Mouse (Mus musculus): ENCODE measurements around the gene Xpnpep2. TPM values are rescaled to one million over a fixed set of nuclear protein-coding genes. Genes with fewer than 3 reads are reported as not detected.
A peak's percentile ranks its signal among the peaks of the same experiment; 100 is the strongest.

The Xpnpep2 gene
- polyA plus RNA-seq, 1 experiment from 2014 or later, result 0.29 TPM

DNA sequence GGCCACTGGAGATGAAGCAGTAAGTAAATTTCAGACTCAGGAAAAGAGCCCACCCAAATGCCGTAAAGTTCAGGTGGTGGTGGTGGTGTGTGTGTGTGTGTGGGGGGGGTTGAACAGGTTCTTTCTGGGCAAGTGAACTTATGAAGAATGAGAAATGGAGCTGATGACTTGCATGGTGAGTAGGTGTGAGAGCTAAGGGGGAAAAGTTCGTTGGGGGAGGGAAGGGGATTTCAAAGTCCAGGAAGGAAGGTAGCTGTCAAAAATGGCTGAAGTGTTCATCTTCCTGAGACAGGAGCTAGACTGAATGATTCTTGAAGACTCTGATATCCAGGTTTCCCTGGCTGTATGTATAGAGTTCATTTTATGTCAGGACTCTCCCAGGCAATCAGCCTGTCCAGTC is 38.7 kb downstream of the Xpnpep2 start:
- Histone ChIP-seq H3K9me3 (ENCODE audit: control insufficient read depth, low read length) (no peaks in the 10 kb centered on the region), H3K27me3 (replicated peaks; ENCODE audit: control insufficient read depth, insufficient read depth, low read length) (0 out of 2 replicates have a peak, but pooled peaks cover 2% of the 10 kb centered on the region), H3K36me3 (ENCODE audit: control insufficient read depth, insufficient read depth, low read length) (no peaks in the 10 kb centered on the region), H3K4me3 (ENCODE audit: low read depth, low read length) (peak overlapping the region; percentile 33), H3K27ac (ENCODE audit: low read depth, low read length) (no peak overlapping the region), H3K4me1 (replicated peaks; ENCODE audit: control insufficient read depth, insufficient read depth, low read length) (no peaks in the 10 kb centered on the region; the same call in 1 of the 2 replicates), H3K9ac (ENCODE audit: low read depth, low read length) (0 out of 2 replicates have a peak overlapping the region, but pooled peaks have one; percentile 20), H3K4me2 (peak overlapping the region; percentile 43)
- DNase-seq (ENCODE audit: low spot score) (no peak), ATAC-seq (replicated peaks; ENCODE audit: low FRiP score) (no peak)
- 55% methylated on average over 2 of the region's 2 CpGs for WGBS

DNA sequence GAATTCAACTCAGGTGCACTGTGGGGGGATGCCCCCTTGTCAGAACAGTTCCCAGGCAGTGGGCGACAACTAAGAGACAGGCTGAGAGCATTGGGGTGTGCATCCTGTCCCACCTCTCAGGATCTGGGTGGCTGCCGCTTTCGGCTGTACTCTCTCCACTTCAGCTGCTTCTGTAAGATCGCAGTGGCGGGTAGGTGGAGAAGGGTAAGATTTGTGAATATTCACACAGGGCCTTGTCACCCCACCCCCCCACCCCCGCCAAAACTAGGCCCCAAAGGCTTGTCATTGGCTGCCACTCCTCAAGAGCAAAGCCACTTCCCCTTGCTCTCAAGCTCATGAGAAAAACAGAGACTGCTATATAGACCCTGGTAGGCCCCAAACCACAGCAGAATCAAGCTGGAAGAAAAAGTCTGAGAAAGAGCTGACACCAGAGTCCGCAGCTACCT is 39.2 kb downstream of the Xpnpep2 start:
- Histone ChIP-seq H3K27ac (ENCODE audit: low read depth, low read length) (no peak overlapping the region), H3K4me3 (ENCODE audit: low read depth, low read length) (peak overlapping the region; percentile 21; the same call in 1 of the 2 replicates), H3K4me1 (replicated peaks; ENCODE audit: control insufficient read depth, insufficient read depth, low read length) (no peaks in the 10 kb centered on the region; the same call in 1 of the 2 replicates), H3K27me3 (replicated peaks; ENCODE audit: control insufficient read depth, insufficient read depth, low read length) (0 out of 2 replicates have a peak, but pooled peaks cover 2% of the 10 kb centered on the region), H3K9me3 (ENCODE audit: control insufficient read depth, low read length) (no peaks in the 10 kb centered on the region), H3K4me2 (peak overlapping the region; percentile 43), H3K9ac (ENCODE audit: low read depth, low read length) (no peak overlapping the region), H3K36me3 (ENCODE audit: control insufficient read depth, insufficient read depth, low read length) (no peaks in the 10 kb centered on the region)
- ATAC-seq (replicated peaks; ENCODE audit: low FRiP score) (no peak), DNase-seq (ENCODE audit: low spot score) (no peak)
- 55% methylated on average over 7 of the region's 7 CpGs for whole genome bisulfite sequencing

DNA sequence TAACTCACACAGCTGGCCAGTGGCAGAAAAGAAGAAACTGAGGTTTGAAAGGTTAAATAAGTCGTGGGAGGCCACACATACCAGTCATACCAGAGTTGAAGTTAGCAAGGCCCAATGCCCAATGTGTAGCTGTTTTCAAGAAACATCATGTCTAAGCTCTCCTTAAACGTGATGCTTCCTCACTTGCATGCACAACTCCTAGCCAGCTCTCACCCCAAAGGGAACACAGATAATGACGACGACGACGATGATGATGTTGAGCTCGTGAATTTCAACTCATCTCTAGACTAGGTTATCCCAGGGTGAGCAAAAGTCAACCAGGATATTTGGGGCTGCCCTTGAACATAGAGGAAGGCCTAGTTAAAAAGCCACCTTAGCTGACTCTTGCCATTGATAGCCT is 43.6 kb downstream of the Xpnpep2 start:
- Histone ChIP-seq H3K9me3 (ENCODE audit: control insufficient read depth, low read length) (no peaks in the 10 kb centered on the region), H3K27ac (ENCODE audit: low read depth, low read length) (no peak overlapping the region), H3K4me3 (ENCODE audit: low read depth, low read length) (no peak overlapping the region), H3K36me3 (ENCODE audit: control insufficient read depth, insufficient read depth, low read length) (no peaks in the 10 kb centered on the region), H3K27me3 (replicated peaks; ENCODE audit: control insufficient read depth, insufficient read depth, low read length) (0 out of 2 replicates have a peak, but pooled peaks cover 2% of the 10 kb centered on the region), H3K4me2 (no peak overlapping the region), H3K4me1 (replicated peaks; ENCODE audit: control insufficient read depth, insufficient read depth, low read length) (no peaks in the 10 kb centered on the region), H3K9ac (ENCODE audit: low read depth, low read length) (no peak overlapping the region)
- DNase-seq (ENCODE audit: low spot score) (no peak), ATAC-seq (replicated peaks; ENCODE audit: low FRiP score) (no peak)
- 55% methylated on average over 7 of the region's 7 CpGs for WGBS

GRCm38 (mm10) chrX:48153414-48153813 is 44.9 kb downstream of the Xpnpep2 start:
- Histone ChIP-seq H3K36me3 (ENCODE audit: control insufficient read depth, insufficient read depth, low read length) (no peaks in the 10 kb centered on the region), H3K4me2 (no peak overlapping the region), H3K27me3 (replicated peaks; ENCODE audit: control insufficient read depth, insufficient read depth, low read length) (0 out of 2 replicates have a peak, but pooled peaks cover 2% of the 10 kb centered on the region), H3K4me1 (replicated peaks; ENCODE audit: control insufficient read depth, insufficient read depth, low read length) (no peaks in the 10 kb centered on the region), H3K9me3 (ENCODE audit: control insufficient read depth, low read length) (no peaks in the 10 kb centered on the region), H3K4me3 (ENCODE audit: low read depth, low read length) (no peak overlapping the region), H3K27ac (ENCODE audit: low read depth, low read length) (no peak overlapping the region), H3K9ac (ENCODE audit: low read depth, low read length) (no peak overlapping the region)
- WGBS, result 51% methylated on average over 2 of the region's 2 CpGs
- DNase-seq (ENCODE audit: low spot score) (no peak), ATAC-seq (replicated peaks; ENCODE audit: low FRiP score) (peak; percentile 96)

DNA sequence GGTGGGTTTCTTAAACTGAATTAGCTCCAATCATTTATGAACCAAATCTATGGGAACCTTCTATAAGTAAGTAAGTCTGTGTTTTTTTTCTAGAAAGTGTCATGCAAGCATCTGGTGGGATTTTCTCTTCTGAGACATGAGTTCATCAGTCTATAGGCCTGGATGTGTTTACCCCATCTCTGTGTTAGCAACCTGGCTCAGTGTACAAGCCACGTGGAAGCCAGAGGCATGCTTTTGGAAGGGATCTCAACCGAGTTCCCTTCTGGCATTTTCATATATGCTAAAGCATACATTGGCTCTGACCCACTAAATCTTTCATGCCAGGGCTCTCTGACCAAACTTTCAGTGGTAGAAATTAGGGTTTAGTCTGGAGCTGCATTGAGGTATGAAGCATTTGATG is 45.4 kb downstream of the Xpnpep2 start:
- Histone ChIP-seq H3K4me1 (replicated peaks; ENCODE audit: control insufficient read depth, insufficient read depth, low read length) (no peaks in the 10 kb centered on the region), H3K9ac (ENCODE audit: low read depth, low read length) (no peak overlapping the region), H3K27me3 (replicated peaks; ENCODE audit: control insufficient read depth, insufficient read depth, low read length) (0 out of 2 replicates have a peak, but pooled peaks cover 2% of the 10 kb centered on the region), H3K9me3 (ENCODE audit: control insufficient read depth, low read length) (no peaks in the 10 kb centered on the region), H3K36me3 (ENCODE audit: control insufficient read depth, insufficient read depth, low read length) (no peaks in the 10 kb centered on the region), H3K4me2 (no peak overlapping the region), H3K27ac (ENCODE audit: low read depth, low read length) (no peak overlapping the region), H3K4me3 (ENCODE audit: low read depth, low read length) (no peak overlapping the region)
- WGBS, result 49% methylated on average over 2 of the region's 2 CpGs
- no peak for DNase-seq (ENCODE audit: low spot score)
- no peak for ATAC-seq (replicated peaks; ENCODE audit: low FRiP score)

- DNase-seq (ENCODE audit: low spot score), result no peak
- no peak overlapping the region for H3K27ac ChIP-seq (ENCODE audit: low read depth, low read length)
- no peak for ATAC-seq (replicated peaks; ENCODE audit: low FRiP score)
- H3K9me3 ChIP-seq (ENCODE audit: control insufficient read depth, low read length), result no peaks in the 10 kb centered on the region
- 85% methylated on average over 6 of the region's 6 CpGs for WGBS
- H3K9ac ChIP-seq (ENCODE audit: low read depth, low read length), result no peak overlapping the region
- H3K27me3 ChIP-seq (replicated peaks; ENCODE audit: control insufficient read depth, insufficient read depth, low read length), result 0 out of 2 replicates have a peak, but pooled peaks cover under 1% of the 10 kb centered on the region
- no peak overlapping the region for H3K4me3 ChIP-seq (ENCODE audit: low read depth, low read length)
- no peaks in the 10 kb centered on the region for H3K4me1 ChIP-seq (replicated peaks; ENCODE audit: control insufficient read depth, insufficient read depth, low read length)
- H3K4me2 ChIP-seq, result no peak overlapping the region
- H3K36me3 ChIP-seq (ENCODE audit: control insufficient read depth, insufficient read depth, low read length), result no peaks in the 10 kb centered on the region
Measured at GRCm38 (mm10) chrX:48155489-48155888, 47.0 kb downstream of the Xpnpep2 start.

- ATAC-seq (replicated peaks; ENCODE audit: low FRiP score), result no peak
- H3K27ac ChIP-seq (ENCODE audit: low read depth, low read length), result no peak overlapping the region
- no peaks in the 10 kb centered on the region for H3K4me1 ChIP-seq (replicated peaks; ENCODE audit: control insufficient read depth, insufficient read depth, low read length)
- H3K9me3 ChIP-seq (ENCODE audit: control insufficient read depth, low read length), result no peaks in the 10 kb centered on the region
- 80% methylated on average over 8 of the region's 8 CpGs for WGBS
- no peak overlapping the region for H3K4me3 ChIP-seq (ENCODE audit: low read depth, low read length)
- no peak overlapping the region for H3K9ac ChIP-seq (ENCODE audit: low read depth, low read length)
- H3K4me2 ChIP-seq, result no peak overlapping the region
- no peaks in the 10 kb centered on the region for H3K36me3 ChIP-seq (ENCODE audit: control insufficient read depth, insufficient read depth, low read length)
- DNase-seq (ENCODE audit: low spot score), result no peak
- H3K27me3 ChIP-seq (replicated peaks; ENCODE audit: control insufficient read depth, insufficient read depth, low read length), result no peaks in the 10 kb centered on the region
Measured at GRCm38 (mm10) chrX:48157396-48157795, 48.9 kb downstream of the Xpnpep2 start.

DNA sequence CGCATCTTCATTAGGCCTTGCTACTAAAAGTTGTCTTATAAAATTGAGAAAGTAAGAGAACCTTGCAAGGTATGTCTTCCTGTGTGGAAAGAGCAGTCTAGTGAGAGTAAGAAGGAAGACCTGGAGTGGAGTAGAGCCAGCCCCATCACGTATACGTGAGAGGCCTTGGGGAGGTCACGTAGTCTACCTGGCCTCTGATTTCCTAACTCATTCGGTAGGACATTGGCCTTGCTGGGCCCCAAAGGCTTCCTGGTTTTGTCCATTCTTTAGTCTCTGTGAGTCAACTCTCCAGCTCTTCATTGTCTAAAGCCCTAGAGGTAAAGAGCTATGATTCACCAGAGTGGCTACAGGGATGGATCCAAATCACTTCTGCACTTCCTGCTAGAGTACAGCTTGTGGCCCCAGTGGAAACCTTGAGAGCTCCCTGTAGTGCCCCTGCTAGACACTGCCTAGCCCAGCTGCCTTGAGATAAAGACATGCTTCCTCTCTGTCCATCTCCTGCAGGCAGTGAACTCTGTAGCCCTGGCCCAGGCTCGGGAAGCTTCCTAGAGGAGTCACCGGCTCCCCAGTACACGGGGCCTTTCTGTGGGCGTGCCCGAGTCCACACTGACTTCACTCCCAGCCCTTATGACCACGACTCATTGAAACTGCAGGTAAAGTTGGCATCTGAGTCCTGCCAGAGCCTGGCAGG is 49.8 kb downstream of the Xpnpep2 start:
- Histone ChIP-seq H3K4me3 (ENCODE audit: low read depth, low read length) (no peak overlapping the region), H3K27ac (ENCODE audit: low read depth, low read length) (no peak overlapping the region), H3K4me2 (no peak overlapping the region), H3K36me3 (ENCODE audit: control insufficient read depth, insufficient read depth, low read length) (no peaks in the 10 kb centered on the region), H3K27me3 (replicated peaks; ENCODE audit: control insufficient read depth, insufficient read depth, low read length) (no peaks in the 10 kb centered on the region), H3K4me1 (replicated peaks; ENCODE audit: control insufficient read depth, insufficient read depth, low read length) (no peaks in the 10 kb centered on the region), H3K9ac (ENCODE audit: low read depth, low read length) (no peak overlapping the region), H3K9me3 (ENCODE audit: control insufficient read depth, low read length) (no peaks in the 10 kb centered on the region)
- DNase-seq (ENCODE audit: low spot score) (no peak), ATAC-seq (replicated peaks; ENCODE audit: low FRiP score) (no peak)
- 82% methylated on average over 11 of the region's 11 CpGs for WGBS

GRCm38 (mm10) chrX:48169892-48170291 is 61.4 kb downstream of the Xpnpep2 start:
- no peak overlapping the region for H3K4me2 ChIP-seq
- 75% methylated on average over 1 of the region's 1 CpGs for WGBS
- no peaks in the 10 kb centered on the region for H3K27me3 ChIP-seq (replicated peaks; ENCODE audit: control insufficient read depth, insufficient read depth, low read length)
- ATAC-seq (replicated peaks; ENCODE audit: low FRiP score) (no peak), DNase-seq (ENCODE audit: low spot score) (no peak)
- no peak overlapping the region for H3K27ac ChIP-seq (ENCODE audit: low read depth, low read length)
- H3K36me3 ChIP-seq (ENCODE audit: control insufficient read depth, insufficient read depth, low read length), result no peaks in the 10 kb centered on the region
- H3K4me1 ChIP-seq (replicated peaks; ENCODE audit: control insufficient read depth, insufficient read depth, low read length), result no peaks in the 10 kb centered on the region
- no peak overlapping the region for H3K9ac ChIP-seq (ENCODE audit: low read depth, low read length)
- H3K9me3 ChIP-seq (ENCODE audit: control insufficient read depth, low read length), result no peaks in the 10 kb centered on the region
- H3K4me3 ChIP-seq (ENCODE audit: low read depth, low read length), result no peak overlapping the region

Data from liver, embryonic 11.5 days (tissue).